Mouse (Mus musculus): Measurements from ENCODE around the gene Rps5. TPM values are rescaled to one million over a fixed set of nuclear protein-coding genes. Genes with fewer than 3 reads are reported as not detected.
"Not testable (repeated sequence)": the region's sequence is repeated elsewhere in the genome, so short reads cannot be mapped to it uniquely, and the experiment has no call there.

The Rps5 gene
- polyA plus RNA-seq, 1 experiment from 2014 or later = 884 TPM

- 95% methylated on average over 5 of the region's 5 CpGs for WGBS
- H3K9me3 ChIP-seq = no peaks in the 10 kb centered on the region
- H3K4me2 ChIP-seq = no peak overlapping the region
- no peaks in the 10 kb centered on the region for H3K27me3 ChIP-seq
- H3K9ac ChIP-seq (replicated peaks) = no peak overlapping the region
- H3K4me1 ChIP-seq (replicated peaks) = peaks cover 7% of the 10 kb centered on the region
- H3K27ac ChIP-seq = no peak overlapping the region
- no peak overlapping the region for H3K4me3 ChIP-seq (replicated peaks)
- ATAC-seq (ENCODE audit: insufficient number of reproducible peaks, insufficient read depth, low FRiP score, low TSS enrichment, low read depth) = no peak
- peaks cover 51% of the 10 kb centered on the region for H3K36me3 ChIP-seq
Measured at GRCm38 (mm10) chr7:12901517-12901916, 20.6 kb upstream of the Rps5 start.

DNA sequence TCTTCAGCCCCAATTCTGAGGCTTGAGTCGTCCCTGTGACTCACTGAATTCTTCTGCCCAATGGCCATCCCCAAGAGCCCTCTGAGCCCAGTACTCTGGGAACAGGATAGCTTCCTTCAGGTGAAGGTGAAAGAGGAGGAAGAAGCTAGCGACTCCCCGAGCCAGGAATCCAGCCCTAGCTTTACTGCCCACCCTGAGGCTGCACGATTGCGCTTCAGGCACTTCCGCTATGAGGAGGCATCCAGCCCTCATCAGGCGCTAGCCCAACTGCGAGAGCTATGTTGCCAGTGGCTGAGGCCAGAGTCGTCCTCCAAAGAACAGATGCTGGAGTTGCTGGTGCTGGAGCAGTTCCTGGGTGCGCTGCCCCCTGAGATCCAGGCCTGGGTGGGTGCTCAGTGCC, 18.5 kb upstream of the Rps5 start:
- Histone ChIP-seq H3K9me3 (no peaks in the 10 kb centered on the region), H3K9ac (replicated peaks) (no peak overlapping the region), H3K27ac (no peak overlapping the region), H3K27me3 (no peaks in the 10 kb centered on the region), H3K4me2 (no peak overlapping the region), H3K36me3 (peaks cover 72% of the 10 kb centered on the region), H3K4me3 (replicated peaks) (no peak overlapping the region), H3K4me1 (replicated peaks) (peaks cover 3% of the 10 kb centered on the region)
- 47% methylated on average over 10 of the region's 10 CpGs for whole genome bisulfite sequencing
- ATAC-seq (ENCODE audit: insufficient number of reproducible peaks, insufficient read depth, low FRiP score, low TSS enrichment, low read depth) = no peak

DNA sequence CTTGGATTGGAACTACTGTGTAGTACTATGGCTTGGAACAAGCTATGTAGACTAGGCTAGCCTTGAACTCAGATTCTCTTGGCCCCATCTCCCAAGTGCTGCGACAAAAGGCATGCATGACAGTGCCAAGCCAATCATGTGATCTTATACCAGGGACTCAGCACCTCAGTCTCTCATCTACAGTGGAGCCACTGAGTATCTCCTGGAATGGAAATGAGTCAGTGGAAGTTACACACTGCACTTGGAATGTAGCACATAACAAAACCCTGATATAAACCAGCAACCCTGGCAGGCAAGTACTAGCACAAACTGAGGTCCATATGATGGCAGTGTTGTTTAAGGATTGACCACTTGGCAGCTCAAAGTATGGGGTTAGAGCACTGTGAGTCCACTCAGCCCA, 16.9 kb upstream of the Rps5 start:
- no peak overlapping the region for H3K4me3 ChIP-seq (replicated peaks)
- no peak for ATAC-seq (ENCODE audit: insufficient number of reproducible peaks, insufficient read depth, low FRiP score, low TSS enrichment, low read depth)
- peaks cover 79% of the 10 kb centered on the region for H3K36me3 ChIP-seq
- no peaks in the 10 kb centered on the region for H3K27me3 ChIP-seq
- 90% methylated on average over 1 of the region's 1 CpGs for WGBS
- H3K4me2 ChIP-seq = no peak overlapping the region
- no peak overlapping the region for H3K27ac ChIP-seq
- no peaks in the 10 kb centered on the region for H3K9me3 ChIP-seq
- peaks cover 3% of the 10 kb centered on the region; the same call in 1 of the 2 replicates for H3K4me1 ChIP-seq (replicated peaks)
- H3K9ac ChIP-seq (replicated peaks) = no peak overlapping the region

- 42% methylated on average over 7 of the region's 7 CpGs for WGBS
- ATAC-seq (ENCODE audit: insufficient number of reproducible peaks, insufficient read depth, low FRiP score, low TSS enrichment, low read depth) = peak; percentile 27; the same call in 1 of the 2 replicates
- Histone ChIP-seq H3K27ac (peak overlapping the region; percentile 80), H3K36me3 (peaks cover 49% of the 10 kb centered on the region), H3K9ac (replicated peaks) (no peak overlapping the region), H3K27me3 (no peaks in the 10 kb centered on the region), H3K4me3 (replicated peaks) (peak overlapping the region; percentile 45), H3K4me2 (peak overlapping the region; percentile 57), H3K4me1 (replicated peaks) (peaks cover 3% of the 10 kb centered on the region; the same call in 1 of the 2 replicates), H3K9me3 (no peaks in the 10 kb centered on the region)
Measured at GRCm38 (mm10) chr7:12909498-12909962, 12.6 kb upstream of the Rps5 start.

GRCm38 (mm10) chr7:12910181-12910668, 11.9 kb upstream of the Rps5 start:
- peak; percentile 66 for ATAC-seq (ENCODE audit: insufficient number of reproducible peaks, insufficient read depth, low FRiP score, low TSS enrichment, low read depth)
- no peaks in the 10 kb centered on the region for H3K27me3 ChIP-seq
- peak overlapping the region; percentile 52; the same call in 1 of the 2 replicates for H3K9ac ChIP-seq (replicated peaks)
- 4% methylated on average over 19 of the region's 19 CpGs for WGBS
- H3K36me3 ChIP-seq = peaks cover 42% of the 10 kb centered on the region
- H3K4me1 ChIP-seq (replicated peaks) = peaks cover 3% of the 10 kb centered on the region; the same call in 1 of the 2 replicates
- H3K4me2 ChIP-seq = peak overlapping the region; percentile 57
- H3K27ac ChIP-seq = peak overlapping the region; percentile 80
- H3K4me3 ChIP-seq (replicated peaks) = peak overlapping the region; percentile 45
- H3K9me3 ChIP-seq = no peaks in the 10 kb centered on the region

- H3K9me3 ChIP-seq = no peaks in the 10 kb centered on the region
- ATAC-seq (ENCODE audit: insufficient number of reproducible peaks, insufficient read depth, low FRiP score, low TSS enrichment, low read depth) = no peak
- no peaks in the 10 kb centered on the region for H3K27me3 ChIP-seq
- H3K36me3 ChIP-seq = peaks cover 9% of the 10 kb centered on the region
- H3K9ac ChIP-seq (replicated peaks) = no peak overlapping the region
- no peak overlapping the region for H3K27ac ChIP-seq
- no peak overlapping the region for H3K4me2 ChIP-seq
- H3K4me1 ChIP-seq (replicated peaks) = peaks cover 3% of the 10 kb centered on the region; the same call in 1 of the 2 replicates
- H3K4me3 ChIP-seq (replicated peaks) = no peak overlapping the region
Measured at GRCm38 (mm10) chr7:12913556-12913955, 8.5 kb upstream of the Rps5 start.

DNA sequence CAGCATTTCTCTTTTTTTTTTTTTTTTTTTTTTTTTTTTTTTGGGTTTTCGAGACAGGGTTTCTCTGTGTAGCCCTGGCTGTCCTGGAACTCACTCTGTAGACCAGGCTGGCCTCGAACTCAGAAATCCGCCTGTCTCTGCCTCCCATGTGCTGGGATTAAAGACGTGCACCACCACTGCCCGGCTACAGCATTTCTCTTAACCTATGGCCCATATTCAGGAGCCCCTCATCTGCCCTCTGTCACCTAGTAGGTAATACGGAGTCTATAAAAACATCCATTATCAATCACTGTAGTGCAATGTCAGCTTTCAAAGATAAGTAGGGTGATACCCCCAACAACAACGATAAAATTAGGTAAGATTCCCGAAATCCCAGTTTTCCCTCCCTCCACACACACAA, 1.6 kb upstream of the Rps5 start:
- not testable (repeated sequence) for H3K9ac ChIP-seq (replicated peaks); H3K4me2 ChIP-seq; ATAC-seq (ENCODE audit: insufficient number of reproducible peaks, insufficient read depth, low FRiP score, low TSS enrichment, low read depth); H3K27me3 ChIP-seq; H3K27ac ChIP-seq; H3K4me3 ChIP-seq (replicated peaks); H3K9me3 ChIP-seq
- WGBS = 87% methylated on average over 7 of the region's 8 CpGs
- H3K4me1 ChIP-seq (replicated peaks) = peaks cover 13% of the 10 kb centered on the region
- peaks cover 25% of the 10 kb centered on the region for H3K36me3 ChIP-seq

GRCm38 (mm10) chr7:12921318-12921704, 779 bp upstream of the Rps5 start:
- peaks cover 33% of the 10 kb centered on the region for H3K36me3 ChIP-seq

GRCm38 (mm10) chr7:12922729-12923128, 639 bp downstream of the Rps5 start:
- Histone ChIP-seq H3K4me3 (replicated peaks) (peak overlapping the region; percentile 92), H3K36me3 (peaks cover 42% of the 10 kb centered on the region), H3K9me3 (no peaks in the 10 kb centered on the region), H3K27ac (no peak overlapping the region), H3K27me3 (peaks cover 29% of the 10 kb centered on the region), H3K9ac (replicated peaks) (peak overlapping the region; percentile 86), H3K4me1 (replicated peaks) (peaks cover 18% of the 10 kb centered on the region), H3K4me2 (peak overlapping the region; percentile 95)
- no peak for ATAC-seq (ENCODE audit: insufficient number of reproducible peaks, insufficient read depth, low FRiP score, low TSS enrichment, low read depth)
- 2% methylated on average over 8 of the region's 8 CpGs for WGBS

More at GRCm38 (mm10) chr7:12921318-12921704, 779 bp upstream of the Rps5 start:
- Histone ChIP-seq H3K4me3 (replicated peaks) (peak overlapping the region; percentile 92), H3K27me3 (peaks cover 15% of the 10 kb centered on the region), H3K4me2 (peak overlapping the region; percentile 95), H3K4me1 (replicated peaks) (peaks cover 13% of the 10 kb centered on the region), H3K27ac (peak overlapping the region; percentile 91), H3K9ac (replicated peaks) (peak overlapping the region; percentile 69), H3K9me3 (no peaks in the 10 kb centered on the region)
- 1% methylated on average over 3 of the region's 3 CpGs for WGBS
- ATAC-seq (ENCODE audit: insufficient number of reproducible peaks, insufficient read depth, low FRiP score, low TSS enrichment, low read depth) = peak; percentile 1; the same call in 1 of the 2 replicates

DNA sequence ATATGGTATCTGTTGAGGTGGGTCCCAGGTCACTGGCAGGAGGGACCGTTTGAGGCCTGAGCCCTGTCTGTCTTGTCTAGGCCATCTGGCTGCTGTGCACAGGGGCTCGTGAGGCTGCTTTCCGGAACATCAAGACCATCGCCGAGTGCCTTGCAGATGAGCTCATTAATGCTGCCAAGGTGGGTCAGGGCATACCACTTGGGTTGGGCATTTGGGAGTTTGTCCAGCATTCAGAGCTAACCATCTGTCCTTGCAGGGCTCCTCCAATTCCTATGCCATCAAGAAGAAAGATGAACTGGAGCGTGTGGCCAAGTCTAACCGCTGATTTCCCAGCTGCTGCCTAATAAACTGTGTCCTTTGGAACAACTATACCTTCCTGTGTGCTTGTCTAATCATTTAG, 4.2 kb downstream of the Rps5 start:
- H3K4me1 ChIP-seq (replicated peaks) = peaks cover 25% of the 10 kb centered on the region
- H3K9ac ChIP-seq (replicated peaks) = no peak overlapping the region
- H3K36me3 ChIP-seq = peaks cover 42% of the 10 kb centered on the region
- no peaks in the 10 kb centered on the region for H3K9me3 ChIP-seq
- no peak overlapping the region for H3K4me2 ChIP-seq
- no peak for ATAC-seq (ENCODE audit: insufficient number of reproducible peaks, insufficient read depth, low FRiP score, low TSS enrichment, low read depth)
- H3K27ac ChIP-seq = no peak overlapping the region
- WGBS = 85% methylated on average over 7 of the region's 7 CpGs
- H3K4me3 ChIP-seq (replicated peaks) = no peak overlapping the region
- peaks cover 53% of the 10 kb centered on the region for H3K27me3 ChIP-seq

- WGBS = 18% methylated on average over 8 of the region's 8 CpGs
- H3K9me3 ChIP-seq = no peaks in the 10 kb centered on the region
- peak within 1 kb of the TSS; percentile 38 for H3K4me3 ChIP-seq (replicated peaks)
- H3K4me1 ChIP-seq (replicated peaks) = peaks cover 25% of the 10 kb centered on the region
- peaks cover 42% of the 10 kb centered on the region for H3K36me3 ChIP-seq
- no peak within 1 kb of the TSS for H3K27ac ChIP-seq
- H3K4me2 ChIP-seq = peak within 1 kb of the TSS; percentile 64
- peaks cover 53% of the 10 kb centered on the region for H3K27me3 ChIP-seq
- 0 out of 2 replicates have a peak, but pooled peaks have one; percentile 46 for ATAC-seq (ENCODE audit: insufficient number of reproducible peaks, insufficient read depth, low FRiP score, low TSS enrichment, low read depth)
- peak within 1 kb of the TSS; percentile 57 for H3K9ac ChIP-seq (replicated peaks)
Measured at GRCm38 (mm10) chr7:12927191-12927680, 5.1 kb downstream of the Rps5 start, which contains the start of gene Rnf225. Rnf225 (plus strand) TSS chr7:12927416.

All from limb, embryonic 12.5 days (tissue).